Mouse (Mus musculus): ENCODE results near the gene Wnk2.
A peak's percentile ranks its signal among the peaks of the same experiment; 100 is the strongest.

Gene Wnk2

DNA sequence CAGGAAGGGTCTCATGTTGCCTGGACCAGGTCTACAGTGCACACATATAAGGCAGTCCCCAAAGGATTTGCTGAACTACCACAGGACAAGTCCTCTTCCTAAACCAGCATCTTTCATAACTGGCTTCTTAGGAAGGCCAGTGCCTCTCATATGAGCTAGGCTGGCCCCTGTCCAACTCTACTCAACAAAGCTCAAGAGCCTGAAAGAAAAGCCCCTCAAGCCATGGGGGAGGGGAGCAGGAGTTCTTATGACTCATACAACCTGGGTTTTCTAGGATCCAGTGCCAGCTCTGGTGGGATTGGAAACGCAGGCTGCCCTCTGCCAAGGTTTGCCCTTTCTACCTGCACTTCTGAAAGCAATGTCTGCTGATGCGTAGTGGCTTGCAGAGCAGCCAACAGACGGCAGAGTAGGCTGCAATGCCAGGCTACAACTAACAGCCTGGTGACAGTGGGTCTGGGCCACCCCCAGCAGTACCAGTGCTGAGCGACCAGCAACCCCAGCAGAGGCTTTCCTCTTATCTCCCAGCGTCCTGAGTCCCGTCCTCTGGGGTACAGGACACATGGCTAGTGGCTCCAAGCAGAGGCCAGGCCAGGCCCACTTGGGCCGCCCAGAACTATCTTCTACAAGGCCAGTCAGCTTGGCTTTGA is 110.8 kb downstream of the Wnk2 start:
- DNase-seq (ENCODE audit: low spot score), result no peak

- DNase-seq (ENCODE audit: low spot score), result no peak
Measured at GRCm38 (mm10) chr13:49036436-49036835, 111.4 kb downstream of the Wnk2 start.

- DNase-seq (ENCODE audit: low spot score), result no peak
Measured at GRCm38 (mm10) chr13:49031029-49031428, 116.8 kb downstream of the Wnk2 start.

DNA sequence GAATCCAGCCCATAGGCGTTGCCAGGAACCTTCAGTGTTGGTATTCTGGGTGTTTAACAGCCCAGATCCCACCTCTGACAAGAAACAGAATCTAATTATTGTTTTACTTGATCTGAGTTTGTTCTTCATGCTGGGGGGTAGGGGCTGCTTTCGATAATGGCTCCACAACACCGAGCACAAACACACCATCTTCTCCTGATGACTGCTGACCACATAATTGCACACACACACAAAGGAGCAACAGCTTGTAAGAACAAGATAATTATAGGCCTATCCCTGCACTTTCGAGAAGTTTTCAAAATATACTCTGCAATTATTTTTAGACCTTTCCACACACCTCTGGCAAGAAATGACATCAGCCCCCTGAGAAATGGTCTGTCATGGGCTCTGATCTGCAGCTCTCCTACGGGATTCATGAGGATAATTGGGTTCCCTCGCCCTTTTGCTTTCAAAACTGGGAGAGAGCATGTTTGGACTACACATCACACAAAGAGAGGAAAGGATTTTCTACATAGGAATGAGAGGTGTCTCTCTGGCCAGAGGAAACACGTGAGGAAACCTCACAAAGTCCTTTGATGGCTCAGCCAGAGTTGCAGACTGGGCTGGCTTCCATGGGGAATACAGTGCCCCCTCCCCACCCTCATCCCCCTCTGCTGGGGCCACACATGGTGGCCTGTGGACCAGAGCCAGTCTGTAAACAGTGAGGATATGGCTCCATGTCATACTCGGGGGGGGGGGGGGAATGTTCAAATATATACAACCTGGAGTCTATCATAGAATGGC is 118.9 kb downstream of the Wnk2 start:
- DNase-seq (ENCODE audit: low spot score), result no peak

DNA sequence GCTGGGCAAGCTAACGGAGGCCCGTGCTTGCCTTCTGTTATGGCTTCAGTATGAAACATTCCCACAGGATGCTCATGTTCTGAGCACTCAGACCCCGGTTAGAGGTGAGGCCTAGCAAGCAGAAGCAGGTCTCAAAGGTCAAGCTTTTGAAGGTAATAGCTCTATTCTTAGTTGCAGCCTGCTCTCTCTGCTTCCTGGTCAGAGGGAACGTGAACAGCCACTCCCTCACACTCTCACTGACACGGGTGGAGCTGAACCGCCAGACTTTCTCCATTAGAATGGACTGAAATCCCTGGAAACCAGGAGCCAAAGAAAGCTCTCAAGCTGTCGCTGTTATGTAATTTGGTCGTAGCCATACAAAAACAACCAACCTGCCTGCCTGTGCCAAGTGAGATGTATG is 120.8 kb downstream of the Wnk2 start:
- no peak for DNase-seq (ENCODE audit: low spot score)

- DNase-seq (ENCODE audit: low spot score), result peak; percentile 55
Measured at GRCm38 (mm10) chr13:49025521-49025920, 122.3 kb downstream of the Wnk2 start.

DNA sequence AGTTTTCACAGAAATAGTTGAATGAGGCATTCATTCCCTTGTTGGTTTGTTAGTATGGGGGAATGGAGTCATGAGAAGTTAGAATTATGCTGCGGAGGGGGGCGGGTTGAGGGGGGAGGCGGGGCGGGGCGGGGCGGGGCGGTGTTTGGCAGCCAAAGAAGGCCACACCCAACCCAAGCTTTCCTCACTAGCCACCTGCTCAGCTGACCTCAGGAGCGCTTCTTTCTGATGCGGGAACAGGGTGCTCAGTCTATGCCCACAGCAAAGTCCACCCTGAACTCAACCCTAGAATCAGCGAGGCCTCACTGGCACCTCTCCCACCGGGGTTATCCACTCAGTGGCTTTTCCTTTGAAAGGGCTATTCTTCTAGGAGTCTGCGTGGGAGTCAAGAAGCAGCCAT is 123.1 kb downstream of the Wnk2 start:
- DNase-seq (ENCODE audit: low spot score), result no peak

DNA sequence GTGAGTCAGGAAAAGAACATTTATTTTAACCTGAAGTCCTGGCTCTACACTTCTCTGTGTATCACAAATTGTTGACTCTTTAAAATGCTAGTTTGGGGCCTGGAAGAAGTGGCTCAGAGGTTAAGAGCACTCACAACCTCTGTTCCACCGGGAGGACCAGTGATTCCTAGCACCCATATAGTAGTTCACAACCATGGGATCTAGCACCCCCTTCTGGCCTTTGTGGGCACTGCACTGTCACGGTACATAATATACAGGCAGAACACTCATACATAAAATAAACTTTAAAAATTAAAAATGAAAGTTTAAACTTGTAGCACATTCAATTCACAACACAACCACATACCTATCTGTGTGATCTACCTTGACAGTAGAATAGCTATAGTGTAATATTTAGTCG is 126.1 kb downstream of the Wnk2 start:
- peak; percentile 64 for DNase-seq (ENCODE audit: low spot score)

GRCm38 (mm10) chr13:49020152-49020551 is 127.7 kb downstream of the Wnk2 start:
- DNase-seq (ENCODE audit: low spot score), result peak; percentile 75

DNA sequence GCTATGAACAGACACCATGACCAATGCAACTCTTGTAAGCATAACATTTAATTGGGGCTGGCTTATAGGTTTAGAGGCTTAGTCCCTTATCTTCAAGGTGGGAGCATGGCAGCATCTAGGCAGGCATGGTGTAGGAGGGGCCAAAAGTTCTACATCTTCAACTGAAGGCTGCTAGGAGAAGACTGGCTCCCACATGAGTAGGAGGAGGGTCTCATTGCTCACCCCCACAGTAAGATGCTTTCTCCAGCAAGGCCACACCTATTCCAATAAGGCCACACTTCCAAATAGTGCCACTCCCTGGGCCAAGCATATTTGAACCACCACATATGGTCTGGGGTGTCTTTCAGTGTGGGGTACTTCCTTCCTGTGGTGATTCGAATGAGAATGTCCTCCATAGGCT is 130.4 kb downstream of the Wnk2 start:
- no peak for DNase-seq (ENCODE audit: low spot score)

DNA sequence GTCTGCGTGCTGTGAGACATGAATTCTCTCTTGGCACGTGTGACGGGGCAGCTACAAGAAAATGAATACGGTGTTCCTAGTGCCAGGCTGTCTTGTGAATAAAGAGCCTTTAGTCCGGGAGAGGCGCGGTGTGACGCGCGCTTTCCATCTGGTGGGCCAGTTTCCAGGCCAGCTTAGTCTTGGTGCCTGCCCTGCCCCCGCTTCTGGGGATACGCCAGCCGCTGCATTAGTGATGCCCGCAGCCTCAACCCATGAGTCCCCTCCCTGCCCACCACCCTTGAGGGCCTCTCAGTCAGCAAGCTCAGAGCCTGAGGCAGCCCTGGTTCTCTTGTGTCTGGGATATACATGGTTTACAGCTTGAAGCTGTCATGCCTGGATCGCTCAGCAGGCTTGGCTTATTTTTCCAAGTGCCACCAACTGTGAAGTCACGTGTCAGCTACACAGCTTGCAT is 131.5 kb downstream of the Wnk2 start:
- peak; percentile 86 for DNase-seq (ENCODE audit: low spot score)

GRCm38 (mm10) chr13:49015366-49016306 is 132.2 kb downstream of the Wnk2 start:
- peak; percentile 70 for DNase-seq (ENCODE audit: low spot score)

DNA sequence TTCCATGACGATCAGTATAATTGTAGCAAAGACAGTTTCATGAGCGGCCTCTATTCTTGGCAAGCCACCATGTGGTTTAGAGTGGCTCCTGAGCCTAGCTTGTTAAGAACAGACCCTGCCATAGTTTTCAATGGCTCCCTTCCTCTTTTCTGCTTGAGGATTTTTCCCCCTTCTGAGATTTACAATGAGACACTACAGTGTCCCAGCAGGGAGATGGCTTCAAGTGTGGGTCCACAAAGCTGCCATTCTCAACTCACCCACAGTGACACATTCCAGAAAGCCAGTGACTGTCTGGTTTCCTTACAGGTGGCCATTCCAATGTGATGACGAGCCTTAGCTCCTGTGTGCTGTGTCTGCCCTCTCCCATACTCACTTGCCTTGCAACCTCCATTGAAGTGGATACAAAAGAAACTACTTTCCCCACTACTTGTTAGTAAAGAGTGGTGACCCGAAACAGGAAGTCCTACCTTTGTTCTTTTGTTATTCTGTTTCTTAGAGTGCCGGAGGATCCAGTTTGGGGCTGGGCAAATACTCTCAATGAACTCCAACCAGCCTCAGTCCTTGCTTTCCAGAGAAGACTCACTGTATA is 134.5 kb downstream of the Wnk2 start:
- no peak for DNase-seq (ENCODE audit: low spot score)

- no peak for DNase-seq (ENCODE audit: low spot score)
Measured at GRCm38 (mm10) chr13:49001691-49002090, 146.1 kb downstream of the Wnk2 start.

DNA sequence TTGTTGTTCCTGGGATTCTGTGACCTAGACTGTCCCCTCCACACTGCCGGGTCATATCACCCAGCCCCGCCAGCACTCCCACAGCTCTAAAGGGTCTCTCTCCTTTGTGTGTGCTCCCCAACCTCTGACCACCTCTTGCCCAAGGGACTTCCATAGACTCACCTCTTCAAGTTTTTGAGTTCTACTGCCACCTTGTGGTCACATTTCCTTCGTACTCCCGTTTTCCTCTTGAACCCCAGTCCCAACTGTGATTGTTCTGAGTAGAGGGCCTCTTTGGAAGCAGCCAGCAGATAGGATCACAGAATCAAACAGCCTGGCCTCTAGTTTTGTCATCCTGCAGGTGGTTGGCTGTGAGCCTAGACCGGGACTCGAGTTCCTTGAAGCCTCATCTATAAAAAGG is 149.2 kb downstream of the Wnk2 start:
- peak; percentile 88 for DNase-seq (ENCODE audit: low spot score)

DNA sequence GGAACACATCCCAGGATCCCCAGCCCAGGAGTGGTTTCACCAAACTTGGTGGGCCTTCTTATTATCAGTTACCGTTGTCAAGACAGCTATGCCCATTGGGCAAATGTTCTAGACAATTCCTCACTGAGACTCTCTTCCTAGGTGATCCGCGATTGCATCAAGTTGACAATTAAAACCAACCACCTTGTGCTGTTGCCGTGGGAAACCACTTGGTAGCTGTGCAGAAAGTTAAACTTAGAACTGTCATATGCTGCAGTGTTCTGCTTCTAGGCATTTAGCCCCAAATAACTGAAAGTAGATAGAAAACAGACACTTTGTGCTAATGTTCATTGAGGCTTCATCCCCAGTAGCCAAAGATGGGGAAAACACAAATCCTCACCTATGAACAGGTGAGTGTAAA is 151.1 kb downstream of the Wnk2 start:
- no peak for DNase-seq (ENCODE audit: low spot score)

DNA sequence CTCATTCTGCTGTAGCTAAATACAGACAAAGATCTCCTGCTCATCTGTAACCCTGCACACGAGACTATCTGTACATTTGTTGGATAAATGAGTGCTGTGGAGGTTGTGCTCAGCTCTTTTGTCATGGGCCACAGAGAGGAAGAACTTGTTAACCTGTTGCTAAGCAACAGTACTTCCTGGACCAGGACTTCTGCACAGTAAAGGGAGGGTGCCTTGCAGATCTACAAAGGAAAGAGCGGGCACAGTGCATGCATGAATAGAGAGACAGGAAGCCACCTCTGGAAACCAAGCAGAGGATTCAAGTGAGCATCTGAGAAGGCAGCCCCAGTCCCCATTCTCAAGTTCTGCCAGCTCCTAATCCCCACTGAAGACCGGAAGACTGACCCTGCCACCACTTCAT is 152.9 kb downstream of the Wnk2 start:
- DNase-seq (ENCODE audit: low spot score), result no peak

DNA sequence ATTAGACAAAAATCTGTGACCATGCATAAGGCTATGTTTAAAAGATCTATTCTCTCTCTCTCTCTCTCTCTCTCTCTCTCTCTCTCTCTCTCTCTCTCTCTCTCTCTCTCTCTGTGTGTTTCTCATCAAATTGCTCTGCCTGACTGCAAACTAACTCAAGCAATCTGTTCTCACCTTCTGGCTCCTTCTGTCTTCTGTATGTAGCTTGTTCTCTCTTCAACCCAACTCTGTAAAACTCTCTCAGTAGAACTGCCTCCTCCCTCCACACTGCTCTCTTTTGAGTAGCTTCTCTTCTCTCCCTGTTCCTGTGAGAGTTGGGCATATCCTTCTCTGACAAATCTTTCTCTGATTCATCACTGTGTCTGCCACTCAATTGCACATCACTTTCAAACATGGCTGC is 154.9 kb downstream of the Wnk2 start:
- no peak for DNase-seq (ENCODE audit: low spot score)

GRCm38 (mm10) chr13:48990138-48990537 is 157.7 kb downstream of the Wnk2 start:
- DNase-seq (ENCODE audit: low spot score), result no peak

All from retina, embryonic 14.5 days (tissue).